Mouse (Mus musculus) erythroblast, embryonic 14.5 days (primary cell): ENCODE data around the gene Pex14. TPM values are rescaled to one million over a fixed set of nuclear protein-coding genes. Genes with fewer than 3 reads are reported as not detected.

Experiments
- H3K27me3 ChIP-seq: 2 replicates; pipeline ENCODE4 v1.6.1; 2012; ENCODE audit warnings: inconsistent platforms; ENCODE audit not compliant: control insufficient read depth
- H3K36me3 ChIP-seq: 2 replicates; pipeline ENCODE4 v1.6.1; 2012; ENCODE audit warnings: mild to moderate bottlenecking, inconsistent platforms; ENCODE audit not compliant: control insufficient read depth
- H3K4me1 ChIP-seq: 2 replicates; pipeline ENCODE4 v1.6.1; 2012; ENCODE audit warnings: inconsistent platforms; ENCODE audit not compliant: control insufficient read depth
- H3K4me3 ChIP-seq: replicated peaks from 2 replicates; pipeline ENCODE3; 2012; ENCODE audit warnings: moderate library complexity, mild to moderate bottlenecking, inconsistent platforms
- H3K9me3 ChIP-seq: 2 replicates; pipeline ENCODE4 v1.6.1; 2012; ENCODE audit warnings: low read length, inconsistent platforms, mixed read lengths; ENCODE audit not compliant: control insufficient read depth
- GATA1 ChIP-seq: IDR thresholded peaks from 2 replicates; pipeline ENCODE4 v1.6.1; 2012; ENCODE audit warnings: low read length, inconsistent platforms, mixed read lengths
- TAL1 ChIP-seq: IDR thresholded peaks from 3 replicates; pipeline ENCODE4 v1.6.1; 2012; ENCODE audit warnings: low read length, inconsistent platforms, mixed read lengths
- polyA plus RNA-seq: library from polyadenylated mRNA; stranded (reverse); fragments of >175 nt; gene quantifications from 2 replicates; pipeline ENCODE4 v1.2.3, GENCODE M21; 2012

The Pex14 gene
- polyA plus RNA-seq, 1 experiment, result 2.0 TPM

DNA sequence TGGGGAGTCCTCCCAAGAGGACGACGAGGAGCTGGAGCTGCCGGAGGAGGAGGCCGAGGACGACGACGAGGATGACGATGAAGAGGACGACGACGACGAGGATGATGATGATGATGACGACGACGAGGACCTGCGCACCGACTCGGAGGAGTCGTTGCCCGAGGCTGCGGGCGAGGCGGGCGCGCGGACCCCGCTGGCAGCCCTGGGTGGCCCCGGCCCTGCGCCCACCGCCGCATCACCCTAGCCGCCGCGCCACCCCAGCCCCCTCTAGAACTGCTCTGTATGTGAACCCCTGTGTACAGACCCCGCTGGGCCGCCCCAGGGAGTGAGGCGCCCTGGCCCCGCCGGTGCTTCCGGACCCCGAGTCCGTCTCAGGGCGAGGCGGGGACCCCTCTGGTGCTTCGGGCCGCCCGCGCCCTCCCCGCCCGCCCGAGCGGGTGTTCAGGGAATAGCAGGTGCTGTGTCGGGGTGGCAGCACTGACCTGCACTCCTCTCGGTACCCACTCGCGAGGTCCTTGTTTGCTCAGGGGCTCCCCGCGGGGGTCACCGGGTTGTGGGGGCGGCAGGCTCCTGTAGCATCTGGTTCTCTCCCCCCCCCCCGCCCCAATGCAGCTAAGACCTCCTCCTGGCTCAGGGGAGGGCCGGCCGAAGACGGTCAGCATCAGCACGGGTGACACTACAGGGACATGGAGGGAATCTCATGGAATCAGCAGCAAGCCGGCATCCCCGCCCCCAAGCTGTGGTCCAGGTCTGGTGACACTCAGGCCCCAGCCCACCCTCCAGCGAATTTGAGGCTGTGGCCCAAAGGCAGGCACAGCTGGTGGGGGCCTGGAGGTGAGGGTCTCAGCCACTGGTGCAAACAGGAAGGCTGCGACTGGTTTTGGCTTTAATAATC lies 147.1 kb downstream of the Pex14 start:
- TF ChIP-seq GATA1, result no peak
- TF ChIP-seq TAL1, result no peak
- H3K27me3 ChIP-seq, result peaks cover 52% of the 10 kb centered on the region
- H3K4me1 ChIP-seq, result no peaks in the 10 kb centered on the region
- H3K36me3 ChIP-seq, result no peaks in the 10 kb centered on the region; the same call in 1 of the 2 replicates
- H3K9me3 ChIP-seq, result no peaks in the 10 kb centered on the region
- H3K4me3 ChIP-seq, result no peak overlapping the region

- H3K36me3 ChIP-seq, result no peaks in the 10 kb centered on the region; the same call in 1 of the 2 replicates
- H3K4me3 ChIP-seq, result no peak overlapping the region
- no peak for TF ChIP-seq TAL1
- TF ChIP-seq GATA1, result no peak
- H3K4me1 ChIP-seq, result peaks cover 5% of the 10 kb centered on the region
- peaks cover 52% of the 10 kb centered on the region for H3K27me3 ChIP-seq
- no peaks in the 10 kb centered on the region for H3K9me3 ChIP-seq
Observed at GRCm38 (mm10) chr4:148951821-148952291, 147.8 kb downstream of the Pex14 start.

DNA sequence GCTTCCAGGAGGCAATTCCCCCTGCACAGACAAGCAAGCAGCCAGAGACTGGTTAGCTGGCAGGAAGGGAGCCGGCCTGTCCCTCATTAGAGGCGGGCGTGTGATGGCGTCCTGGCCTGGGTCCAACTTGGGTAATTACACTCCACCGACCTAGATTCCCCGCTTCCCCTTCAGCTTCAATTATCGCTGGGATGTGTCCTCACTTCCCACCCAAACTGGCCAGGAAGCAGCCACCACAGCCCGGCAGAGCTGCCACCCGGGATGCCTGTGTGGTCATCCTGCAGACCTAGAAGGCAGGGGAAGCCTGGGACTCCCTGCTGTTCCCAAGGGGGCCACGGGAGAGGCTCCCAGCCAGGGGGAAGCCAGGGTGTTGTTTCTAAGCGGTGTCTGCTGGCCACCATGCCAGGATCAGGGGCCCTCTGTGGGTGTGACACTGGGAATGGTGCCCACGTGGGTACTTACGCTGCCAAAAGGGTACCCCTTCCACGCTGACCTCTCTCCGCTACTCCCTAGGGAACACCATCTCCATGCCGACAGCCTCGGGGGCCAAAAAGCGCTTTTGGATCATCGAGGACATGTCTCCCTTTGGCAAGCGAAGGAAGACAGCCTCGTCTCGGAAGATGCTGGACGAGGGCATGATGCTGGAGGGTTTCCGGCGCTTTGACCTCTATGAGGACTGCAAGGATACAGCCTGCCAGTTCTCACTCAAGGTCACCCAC lies 148.6 kb downstream of the Pex14 start:
- no peaks in the 10 kb centered on the region for H3K36me3 ChIP-seq
- no peak for TF ChIP-seq TAL1
- TF ChIP-seq GATA1, result no peak
- H3K4me1 ChIP-seq, result peaks cover 7% of the 10 kb centered on the region
- H3K4me3 ChIP-seq, result no peak overlapping the region
- no peaks in the 10 kb centered on the region for H3K9me3 ChIP-seq
- peaks cover 52% of the 10 kb centered on the region for H3K27me3 ChIP-seq

DNA sequence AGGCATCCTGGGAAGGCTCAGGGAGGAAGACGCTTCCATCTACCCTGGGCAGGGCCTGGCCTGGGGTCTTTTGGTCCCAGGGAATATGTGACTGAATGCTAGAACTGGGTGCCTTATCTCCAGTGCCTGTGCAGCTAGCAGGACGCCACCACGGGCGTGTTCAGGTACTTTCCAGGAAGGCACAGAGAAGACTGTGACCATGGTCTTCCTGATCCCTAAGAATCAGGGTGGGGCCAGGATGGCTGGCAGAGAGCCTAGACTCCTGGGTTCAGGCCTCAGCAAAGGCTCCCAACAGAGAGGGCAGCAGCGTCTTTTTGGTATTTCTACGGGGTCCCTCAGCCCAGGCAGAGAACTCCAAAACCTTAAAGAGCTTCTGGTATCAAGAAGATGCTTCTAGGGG lies 149.2 kb downstream of the Pex14 start:
- Histone ChIP-seq H3K4me1 (peaks cover 7% of the 10 kb centered on the region), H3K9me3 (no peaks in the 10 kb centered on the region), H3K27me3 (peaks cover 52% of the 10 kb centered on the region), H3K4me3 (no peak overlapping the region), H3K36me3 (no peaks in the 10 kb centered on the region)
- TF ChIP-seq GATA1 (no peak), TAL1 (no peak)

GRCm38 (mm10) chr4:148947833-148948388 lies 151.8 kb downstream of the Pex14 start:
- TF ChIP-seq TAL1 (no peak), GATA1 (no peak)
- Histone ChIP-seq H3K27me3 (peaks cover 40% of the 10 kb centered on the region), H3K4me3 (no peak overlapping the region), H3K36me3 (no peaks in the 10 kb centered on the region), H3K9me3 (no peaks in the 10 kb centered on the region), H3K4me1 (peaks cover 7% of the 10 kb centered on the region)

DNA sequence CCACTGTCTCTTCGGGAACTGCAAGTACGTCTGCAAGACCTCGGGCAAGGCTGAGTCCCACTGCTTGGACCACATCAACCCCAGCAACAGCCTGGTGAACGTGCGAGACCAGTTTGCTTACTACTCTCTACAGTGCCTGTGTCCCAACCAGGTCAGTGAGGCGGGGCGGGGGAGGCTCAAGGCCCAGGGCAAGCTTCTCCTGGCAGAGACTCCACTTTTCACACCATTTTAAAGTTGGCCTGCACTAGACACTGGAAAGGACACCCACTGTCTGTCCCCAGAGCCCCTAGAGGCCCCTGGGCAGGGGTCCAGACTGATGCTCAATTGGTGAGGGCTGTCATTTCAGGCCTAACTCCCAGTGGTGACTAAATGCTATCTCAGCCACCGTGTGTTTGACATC lies 153.6 kb downstream of the Pex14 start:
- TF ChIP-seq GATA1, result no peak
- no peak for TF ChIP-seq TAL1

DNA sequence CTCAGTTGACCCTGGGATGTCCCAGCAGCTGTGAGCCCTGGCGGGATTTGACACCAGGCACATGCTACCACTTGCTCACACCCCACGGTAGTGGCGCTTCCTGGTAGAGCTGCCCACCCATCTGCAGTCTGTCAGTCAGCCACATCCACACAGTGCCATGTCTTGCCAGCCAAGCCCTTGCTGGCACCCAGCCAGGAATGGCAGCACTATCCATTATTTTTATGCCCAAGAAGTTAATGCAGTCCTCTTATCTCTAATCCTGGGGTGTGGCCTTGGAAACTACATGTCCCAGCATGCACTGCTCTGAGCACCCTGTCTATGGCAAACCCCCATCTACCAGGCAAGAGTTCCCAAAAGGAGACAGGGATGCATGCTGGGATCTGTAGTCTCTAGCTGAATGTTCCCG lies 154.2 kb downstream of the Pex14 start:
- Histone ChIP-seq H3K4me1 (peaks cover 8% of the 10 kb centered on the region), H3K36me3 (no peaks in the 10 kb centered on the region), H3K4me3 (no peak overlapping the region), H3K27me3 (peaks cover 24% of the 10 kb centered on the region), H3K9me3 (no peaks in the 10 kb centered on the region)
- no peak for TF ChIP-seq GATA1
- TF ChIP-seq TAL1, result no peak

More for the DNA sequence above, 153.6 kb downstream of the Pex14 start:
- Histone ChIP-seq H3K4me3 (no peak overlapping the region), H3K9me3 (no peaks in the 10 kb centered on the region), H3K4me1 (peaks cover 7% of the 10 kb centered on the region), H3K36me3 (no peaks in the 10 kb centered on the region), H3K27me3 (peaks cover 25% of the 10 kb centered on the region)

- Histone ChIP-seq H3K36me3 (no peaks in the 10 kb centered on the region), H3K9me3 (no peaks in the 10 kb centered on the region), H3K4me3 (no peak overlapping the region), H3K27me3 (peaks cover 11% of the 10 kb centered on the region), H3K4me1 (peaks cover 9% of the 10 kb centered on the region)
- TF ChIP-seq TAL1 (no peak), GATA1 (no peak)
Observed at GRCm38 (mm10) chr4:148943099-148943498, 156.6 kb downstream of the Pex14 start.

GRCm38 (mm10) chr4:148941321-148941720 lies 158.4 kb downstream of the Pex14 start:
- Histone ChIP-seq H3K9me3 (no peaks in the 10 kb centered on the region), H3K27me3 (peaks cover 11% of the 10 kb centered on the region), H3K4me3 (no peak overlapping the region), H3K36me3 (no peaks in the 10 kb centered on the region), H3K4me1 (peaks cover 2% of the 10 kb centered on the region)
- TF ChIP-seq GATA1 (no peak), TAL1 (no peak)
